Mouse (Mus musculus): ENCODE measurements around the gene Trmt10c.
A peak's percentile ranks its signal among the peaks of the same experiment; 100 is the strongest.
"Not testable (repeated sequence)": the region's sequence is repeated elsewhere in the genome, so short reads cannot be mapped to it uniquely, and the experiment has no call there.

The Trmt10c gene

GRCm38 (mm10) chr16:56037138-56038010 is at the start of gene Trmt10c:
TSS of gene Trmt10c (minus strand) at chr16:56037819.
- peak; percentile 90 to 91 for DNase-seq (ENCODE audit: low spot score in 2 of 2)

DNA sequence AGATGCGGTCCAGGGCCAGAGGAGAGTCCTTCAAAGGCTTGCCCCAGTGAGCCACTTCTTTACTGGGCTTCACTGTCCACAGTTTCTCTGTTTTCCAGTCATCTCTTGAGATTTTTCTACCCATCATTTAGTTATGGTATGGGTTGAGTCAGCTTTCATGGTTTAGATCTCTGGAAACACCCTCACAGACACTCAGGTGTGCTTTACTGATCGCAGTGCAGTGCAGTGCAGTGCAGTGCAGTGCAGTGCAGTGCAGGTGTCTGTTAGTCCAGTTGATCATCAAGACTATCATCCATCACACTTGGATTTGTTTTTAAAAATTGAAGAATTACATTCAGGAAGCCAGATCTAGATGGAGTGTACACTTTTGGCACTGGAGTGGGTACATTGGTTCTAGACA is 48.7 kb upstream of the Trmt10c start:
- no peak for DNase-seq (ENCODE audit: low spot score in 2 of 2)

DNA sequence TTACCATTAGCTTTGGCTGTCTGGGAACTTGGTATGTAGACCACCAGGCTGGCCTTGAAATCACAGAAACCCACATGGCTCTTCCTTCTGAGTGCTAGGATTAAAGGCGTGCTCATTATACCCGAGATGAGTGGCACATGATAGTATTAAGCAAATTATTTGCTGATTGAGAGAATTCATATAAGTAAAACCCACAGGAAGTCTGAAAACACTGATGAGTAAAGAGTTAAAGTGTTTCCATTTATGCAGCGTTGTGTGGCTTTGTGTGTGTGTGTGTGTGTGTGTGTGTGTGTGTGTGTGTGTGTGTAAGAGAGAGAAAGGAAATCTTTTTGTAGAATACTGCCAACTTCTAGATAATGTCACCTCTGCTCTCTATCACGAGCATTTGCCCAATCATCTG is 44.1 kb upstream of the Trmt10c start:
- DNase-seq (ENCODE audit: low spot score in 2 of 2) = no peak

DNA sequence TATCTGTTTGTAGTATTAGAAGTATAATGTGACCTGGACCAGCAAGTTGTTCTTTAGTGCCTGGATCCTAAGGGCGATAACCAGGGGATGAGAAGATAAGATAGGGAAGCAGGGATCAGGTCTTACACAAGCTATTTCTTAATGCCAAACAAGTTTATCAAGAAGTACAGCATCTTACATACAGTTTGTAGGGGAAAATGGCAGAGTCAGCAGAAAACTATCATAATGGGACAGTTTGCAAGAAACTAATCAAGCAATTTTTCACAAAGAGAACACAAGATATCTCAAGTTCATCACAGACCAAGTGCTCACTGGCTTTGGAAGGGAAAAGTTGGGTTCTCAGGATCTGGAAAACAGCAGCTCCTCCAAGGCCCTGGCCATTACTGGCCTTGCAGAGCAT is 41.8 kb upstream of the Trmt10c start:
- no peak for DNase-seq (ENCODE audit: low spot score in 2 of 2)

- no peak for DNase-seq (ENCODE audit: low spot score in 2 of 2)
These were observed 38.7 kb upstream of the Trmt10c start for GRCm38 (mm10) chr16:56076121-56076869.

GRCm38 (mm10) chr16:56075222-56076111 is 37.8 kb upstream of the Trmt10c start:
- peak; percentile 72 to 80 for DNase-seq (ENCODE audit: low spot score in 2 of 2)

- DNase-seq (ENCODE audit: low spot score in 2 of 2) = no peak
These were observed 36.9 kb upstream of the Trmt10c start for GRCm38 (mm10) chr16:56074565-56074964.

- DNase-seq (ENCODE audit: low spot score in 2 of 2) = no peak
These were observed 36.5 kb upstream of the Trmt10c start for GRCm38 (mm10) chr16:56074122-56074521.

GRCm38 (mm10) chr16:56073150-56073549 is 35.5 kb upstream of the Trmt10c start:
- not testable (repeated sequence) for DNase-seq (ENCODE audit: low spot score in 2 of 2)

GRCm38 (mm10) chr16:56072533-56072932 is 34.9 kb upstream of the Trmt10c start:
- DNase-seq (ENCODE audit: low spot score in 2 of 2) = no peak

GRCm38 (mm10) chr16:56071317-56072232 is 34.0 kb upstream of the Trmt10c start:
- no peak for DNase-seq (ENCODE audit: low spot score in 2 of 2)

GRCm38 (mm10) chr16:56068523-56069070 is 31.0 kb upstream of the Trmt10c start:
- peak; percentile 5 to 16 for DNase-seq (ENCODE audit: low spot score in 2 of 2)

DNA sequence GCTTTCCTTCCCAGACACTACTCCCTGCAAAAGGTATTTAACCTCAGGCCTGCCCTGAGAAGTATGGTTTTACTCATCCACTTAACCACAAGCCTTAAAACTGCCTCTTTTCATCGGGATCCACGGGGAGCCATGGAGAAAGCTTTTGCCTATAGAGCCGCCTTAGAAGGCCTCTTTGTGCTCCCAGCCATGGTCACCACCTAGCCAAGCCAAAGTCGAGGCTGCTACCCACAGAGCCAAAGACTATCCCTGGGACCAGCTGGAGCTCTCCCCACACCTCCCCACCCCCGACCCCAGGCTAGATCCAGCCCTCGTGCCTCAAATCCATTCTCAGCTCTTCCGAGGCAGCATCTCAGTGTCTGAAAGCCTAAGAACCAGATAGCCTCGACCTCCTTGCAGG is 28.5 kb upstream of the Trmt10c start:
- DNase-seq (ENCODE audit: low spot score in 2 of 2) = no peak

- peak; percentile 57 to 66 for DNase-seq (ENCODE audit: low spot score in 2 of 2)
These were observed 26.8 kb upstream of the Trmt10c start for GRCm38 (mm10) chr16:56064334-56064990.

- no peak for DNase-seq (ENCODE audit: low spot score in 2 of 2)
These were observed 25.4 kb upstream of the Trmt10c start for GRCm38 (mm10) chr16:56062981-56063380.

GRCm38 (mm10) chr16:56061995-56062594 is 24.5 kb upstream of the Trmt10c start:
- DNase-seq (ENCODE audit: low spot score in 2 of 2) = peak in 1 of 2 experiments; percentile 58

DNA sequence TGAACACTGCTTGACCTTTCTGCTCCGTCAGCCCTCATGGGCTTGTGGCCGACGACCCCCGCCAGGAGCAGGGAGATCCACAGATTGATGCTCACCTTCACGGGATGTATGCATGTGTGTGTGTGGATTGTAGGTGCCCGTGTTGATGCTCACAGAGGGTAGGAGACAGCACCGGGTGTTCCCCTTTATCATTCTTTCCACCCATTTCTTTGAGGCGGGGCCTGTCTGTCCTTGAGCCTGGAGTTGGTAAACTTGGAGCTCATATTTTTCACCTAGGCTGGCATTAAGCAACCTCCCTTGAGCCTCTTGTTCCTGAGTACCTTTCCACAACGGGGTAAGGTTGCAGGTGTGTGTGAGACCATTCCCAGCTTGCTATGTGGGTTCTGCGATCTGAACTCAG is 20.5 kb upstream of the Trmt10c start:
- no peak for DNase-seq (ENCODE audit: low spot score in 2 of 2)

- no peak for DNase-seq (ENCODE audit: low spot score in 2 of 2)
These were observed 19.4 kb upstream of the Trmt10c start for GRCm38 (mm10) chr16:56056944-56057590.

- DNase-seq (ENCODE audit: low spot score in 2 of 2) = no peak
These were observed 18.3 kb upstream of the Trmt10c start for GRCm38 (mm10) chr16:56055911-56056310.

All from natural killer cell, adult 2 months (primary cell).